Mouse (Mus musculus) G1E (cell line): ENCODE measurements around the gene CK137956.

Experiments used
- CTCF ChIP-seq: IDR thresholded peaks from 2 replicates; pipeline ENCODE4 v1.5.1; 2012; ENCODE audit warnings: low read depth, low read length, inconsistent platforms, mixed read lengths
- GATA1 ChIP-seq: IDR thresholded peaks from 2 replicates; pipeline ENCODE4 v1.6.1; 2012; ENCODE audit warnings: borderline replicate concordance, low read length, inconsistent platforms, mixed read lengths
- GATA2 ChIP-seq: IDR thresholded peaks from 2 replicates; pipeline ENCODE4 v1.6.1; 2012; ENCODE audit warnings: low read depth, low read length, inconsistent platforms, borderline replicate concordance
- POLR2AphosphoS5 ChIP-seq: IDR thresholded peaks from 2 replicates; pipeline ENCODE4 v1.6.1; 2012; ENCODE audit warnings: low read depth, low read length, inconsistent platforms; ENCODE audit not compliant: insufficient replicate concordance
- TAL1 ChIP-seq: conservative IDR thresholded peaks from 2 replicates; pipeline ENCODE4 v1.6.1; 2012; ENCODE audit warnings: low read depth, low read length, inconsistent platforms, mixed read lengths

- no peak for TF ChIP-seq CTCF
- TF ChIP-seq GATA2: no peak
- no peak for TF ChIP-seq GATA1
- TF ChIP-seq TAL1: no peak
- no peak for TF ChIP-seq POLR2AphosphoS5
Observed at GRCm38 (mm10) chr4:127988526-127989180, 17.9 kb upstream of the CK137956 start.
